Mouse (Mus musculus) inflammation-experienced regulatory T-cells, adult 6 months (primary cell): ENCODE results near the gene Abcc9. TPM values are rescaled to one million over a fixed set of nuclear protein-coding genes. Genes with fewer than 3 reads are reported as not detected.

Experiments
- ATAC-seq: one replicate; pipeline ENCODE4 v1.8.0; 2017
- polyA plus RNA-seq, 3 experiments: library from polyadenylated mRNA; unstranded; fragments of 100-300 nt; shearing (Covaris generic); gene quantifications; one replicate each; pipeline ENCODE4 v1.2.1; 2017

The Abcc9 gene
- polyA plus RNA-seq = under 1 TPM in 1 of 3 experiments, not detected in 2; 0.05 TPM

DNA sequence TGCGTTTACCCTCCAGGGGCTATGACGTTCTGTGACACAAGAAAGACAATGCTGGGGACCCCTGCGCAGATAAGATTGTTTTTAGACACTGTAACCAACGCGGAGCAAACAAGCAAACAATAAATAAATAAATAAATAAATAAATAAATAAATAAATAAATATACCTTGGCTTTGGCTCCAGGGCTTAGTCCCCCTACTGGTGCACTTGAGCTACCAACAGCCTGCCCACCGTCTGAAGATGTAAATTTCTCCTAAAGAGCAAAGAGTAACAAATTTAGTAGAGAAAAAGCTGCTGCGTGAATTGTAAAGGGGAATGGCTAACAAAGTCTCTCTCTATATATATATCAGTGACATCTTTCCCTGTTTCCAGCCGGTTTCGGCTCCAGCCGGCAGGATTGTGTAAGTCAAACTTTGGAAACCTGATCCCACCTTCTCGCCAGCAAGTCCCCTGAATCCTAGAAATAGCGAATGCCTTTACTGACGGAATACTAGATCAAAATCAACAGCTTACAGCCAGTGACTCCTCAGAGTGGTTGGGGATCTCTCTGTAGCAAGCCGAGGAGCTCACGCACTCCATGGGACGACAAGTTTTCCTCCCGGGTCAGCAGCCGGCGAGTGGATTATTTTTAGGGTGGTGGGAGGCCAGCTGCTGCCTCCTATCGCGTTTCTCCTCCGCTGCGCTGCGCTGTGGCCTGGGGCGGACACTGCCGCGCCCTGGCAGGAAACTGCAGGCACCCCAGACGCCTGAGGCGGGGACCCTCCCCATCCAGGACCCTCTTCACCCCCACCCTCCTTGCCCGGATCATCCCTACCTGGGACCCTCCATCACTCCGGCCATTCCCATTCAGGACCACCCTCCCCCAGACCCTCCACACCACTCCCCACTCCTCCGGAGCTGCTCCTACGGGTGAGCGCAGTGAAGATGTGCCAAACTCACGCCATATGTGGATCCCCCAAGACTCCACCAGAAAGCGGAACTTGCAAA lies at the start of gene Abcc9:
Abcc9 (minus strand) TSS at position 664 of the 986 bp plus-strand sequence.
- ATAC-seq = no peak

DNA sequence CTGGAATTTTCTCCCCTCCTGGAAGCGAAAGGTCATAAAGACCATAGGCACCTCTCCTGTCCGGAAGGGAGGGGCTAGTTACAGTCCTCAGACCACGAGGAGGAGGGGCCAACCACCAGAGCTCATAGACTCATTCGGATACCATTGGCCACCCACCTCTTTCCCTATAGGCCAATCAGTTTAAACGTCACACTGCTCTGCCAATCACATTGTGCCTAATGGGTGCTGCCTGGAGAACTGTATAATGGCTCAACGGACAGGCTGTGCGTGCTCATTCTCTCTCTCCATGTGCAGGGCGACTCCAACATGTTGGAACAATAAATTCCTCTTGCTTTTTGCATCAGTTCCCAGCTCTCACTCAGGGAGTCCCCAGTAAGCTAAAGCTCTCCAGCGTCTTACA lies 49.2 kb upstream of the Abcc9 start:
- no peak for ATAC-seq

DNA sequence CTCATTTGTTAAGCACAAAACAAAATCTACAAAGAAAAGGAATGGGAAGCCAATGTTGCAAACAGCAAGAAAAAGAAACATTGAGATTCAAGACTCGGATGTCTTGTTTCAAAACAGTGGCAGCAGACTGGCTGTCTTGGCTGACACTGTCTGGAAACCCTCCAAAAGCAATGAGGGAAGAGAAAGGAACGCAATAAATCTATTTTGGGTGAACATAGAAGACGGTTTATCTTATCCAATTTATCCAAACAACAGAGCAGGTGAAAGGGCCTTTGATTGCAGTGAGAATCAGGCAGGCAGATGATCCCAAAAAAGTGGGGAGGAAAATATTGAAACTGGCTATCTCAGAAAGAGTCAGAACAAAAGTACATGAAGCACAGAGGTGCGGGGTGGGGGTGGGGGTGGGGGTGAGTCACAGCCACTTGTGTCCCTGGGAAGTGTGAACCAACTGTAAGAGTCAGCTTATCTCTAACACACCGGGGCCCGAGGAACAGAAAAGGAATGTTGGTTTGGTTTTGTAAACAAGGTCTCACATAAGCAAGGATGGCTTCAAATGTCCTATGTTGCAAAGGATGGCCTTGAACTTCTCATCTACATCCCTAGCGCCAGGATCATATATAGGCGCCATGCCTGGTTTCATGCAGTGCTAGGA lies 46.1 kb upstream of the Abcc9 start:
- ATAC-seq = no peak

DNA sequence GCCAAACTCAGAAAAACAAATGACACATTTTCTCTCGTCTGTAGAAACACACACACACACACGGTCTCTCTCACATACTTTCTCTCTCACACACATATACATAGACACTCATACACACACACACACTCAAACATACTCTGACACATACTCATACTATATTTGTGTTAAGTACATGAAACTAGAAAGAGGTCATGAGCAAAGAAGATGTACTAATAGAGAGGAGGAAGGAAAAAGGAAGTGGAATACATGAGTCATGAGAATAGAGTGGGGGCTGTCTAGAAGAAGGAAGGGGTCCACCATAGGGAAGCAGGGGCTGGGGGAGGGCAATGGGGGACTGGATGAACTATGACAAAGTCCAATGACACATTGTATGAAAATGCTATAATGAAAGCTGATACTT lies 45.0 kb upstream of the Abcc9 start:
- no peak for ATAC-seq

DNA sequence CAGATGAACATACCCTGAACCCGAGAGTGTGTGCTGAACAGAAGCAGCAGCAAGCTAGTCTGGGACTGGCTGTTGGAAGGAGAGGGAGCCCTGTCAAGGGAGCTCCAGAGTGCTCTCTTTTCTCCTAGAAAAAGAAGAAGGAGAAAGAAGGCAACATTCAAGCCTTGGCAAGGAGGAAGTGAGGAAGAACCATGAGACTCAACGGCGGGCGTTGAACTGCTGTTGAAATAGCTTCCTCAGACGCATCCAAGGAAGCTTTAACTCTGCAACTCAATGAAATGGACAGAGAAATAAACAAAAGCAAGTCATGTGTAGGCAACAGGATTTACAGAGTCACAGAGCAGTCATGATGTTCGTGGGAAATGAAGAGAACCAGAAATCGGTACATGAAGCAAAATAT lies 44.6 kb upstream of the Abcc9 start:
- no peak for ATAC-seq

DNA sequence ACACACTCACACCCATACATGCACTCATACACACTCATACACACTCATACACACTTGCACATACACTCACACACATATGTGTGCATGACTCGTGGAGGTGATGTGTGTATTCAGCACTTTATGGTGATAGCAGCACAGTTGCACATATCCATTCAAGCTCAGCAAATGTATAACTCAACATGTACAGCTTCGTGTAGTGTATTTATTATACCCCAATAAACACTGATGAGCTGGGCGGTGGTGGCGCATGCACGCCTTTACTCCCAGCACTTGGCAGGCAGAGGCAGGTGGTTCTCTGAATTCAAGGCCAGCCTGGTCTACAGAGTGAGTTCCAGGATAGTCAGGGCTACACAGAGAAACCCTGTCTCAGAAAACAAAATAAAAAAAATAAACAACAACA lies 43.4 kb upstream of the Abcc9 start:
- ATAC-seq = no peak

DNA sequence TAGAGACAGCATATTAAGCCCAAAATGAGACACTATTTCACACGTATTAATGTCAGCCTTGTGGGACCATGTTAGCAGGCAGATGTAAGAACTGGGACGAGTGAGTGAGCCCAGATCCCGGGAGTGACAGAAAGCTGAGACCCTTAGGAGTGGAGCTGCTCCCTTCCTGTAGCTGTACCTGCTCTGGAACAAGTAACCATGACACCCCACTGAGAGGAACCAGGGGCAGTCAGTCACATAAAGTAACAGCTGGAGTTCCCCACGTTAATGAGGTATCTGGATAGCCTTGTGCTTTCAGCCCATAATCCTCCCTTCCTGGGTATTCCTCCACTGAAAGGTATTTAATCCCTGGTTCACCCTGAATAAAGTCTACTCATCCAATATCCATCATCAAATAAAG lies 41.1 kb upstream of the Abcc9 start:
- no peak for ATAC-seq

DNA sequence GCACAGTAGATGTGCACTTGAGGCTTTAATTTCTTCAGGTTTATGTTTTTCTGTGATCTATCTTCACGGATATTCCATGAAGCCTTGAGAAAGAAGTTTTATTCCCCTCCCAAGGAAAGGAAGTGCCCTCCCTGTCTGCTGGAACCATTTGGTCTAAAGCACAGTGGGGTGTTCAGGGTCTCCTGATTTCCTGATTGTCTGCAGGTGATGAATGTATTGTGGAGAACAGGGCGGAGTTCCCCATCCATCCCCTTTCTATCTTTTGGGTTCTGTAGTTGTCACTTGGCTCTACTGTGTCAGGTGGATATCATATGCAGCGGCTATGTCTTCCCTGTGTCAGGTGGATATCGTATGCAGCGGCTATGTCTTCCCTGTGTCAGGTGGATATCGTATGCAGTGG lies 39.6 kb upstream of the Abcc9 start:
- no peak for ATAC-seq

DNA sequence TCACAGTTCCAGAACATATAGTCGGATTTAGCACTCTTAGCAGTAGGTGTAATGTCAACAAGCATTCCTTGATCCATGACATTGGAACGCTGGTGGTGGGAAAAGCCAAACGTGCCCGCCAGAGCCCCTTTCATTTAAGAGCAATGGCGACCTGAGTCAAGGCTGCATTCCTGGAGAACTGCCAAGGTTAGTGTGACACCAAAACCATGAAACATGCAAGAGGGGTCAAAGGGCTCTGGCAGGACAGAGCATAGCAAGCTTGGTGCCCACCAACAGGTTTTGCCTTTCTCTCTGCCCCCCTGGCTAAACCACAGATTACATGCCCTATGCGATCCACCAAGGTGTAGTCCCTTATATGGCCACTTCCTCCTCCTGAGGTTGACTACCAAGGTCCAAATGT lies 36.5 kb upstream of the Abcc9 start:
- no peak for ATAC-seq

DNA sequence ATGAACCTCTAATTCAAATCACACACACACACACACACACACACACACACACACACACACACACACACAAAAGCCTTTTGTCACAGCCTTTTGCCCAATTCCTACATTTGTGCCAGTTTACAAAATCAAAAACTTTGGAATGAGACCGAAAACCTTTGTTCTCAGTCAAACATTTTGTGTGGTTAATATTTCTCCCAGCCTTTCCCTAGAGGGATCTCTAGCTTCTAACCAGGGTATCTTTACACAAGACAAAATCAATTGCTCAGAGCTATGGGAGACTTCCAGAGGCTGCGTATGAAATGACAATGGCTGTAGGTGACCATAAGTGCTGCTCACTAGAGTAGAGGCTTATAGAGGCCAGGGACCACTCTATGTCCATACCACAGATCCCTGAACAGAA lies 36.1 kb upstream of the Abcc9 start:
- no peak for ATAC-seq

DNA sequence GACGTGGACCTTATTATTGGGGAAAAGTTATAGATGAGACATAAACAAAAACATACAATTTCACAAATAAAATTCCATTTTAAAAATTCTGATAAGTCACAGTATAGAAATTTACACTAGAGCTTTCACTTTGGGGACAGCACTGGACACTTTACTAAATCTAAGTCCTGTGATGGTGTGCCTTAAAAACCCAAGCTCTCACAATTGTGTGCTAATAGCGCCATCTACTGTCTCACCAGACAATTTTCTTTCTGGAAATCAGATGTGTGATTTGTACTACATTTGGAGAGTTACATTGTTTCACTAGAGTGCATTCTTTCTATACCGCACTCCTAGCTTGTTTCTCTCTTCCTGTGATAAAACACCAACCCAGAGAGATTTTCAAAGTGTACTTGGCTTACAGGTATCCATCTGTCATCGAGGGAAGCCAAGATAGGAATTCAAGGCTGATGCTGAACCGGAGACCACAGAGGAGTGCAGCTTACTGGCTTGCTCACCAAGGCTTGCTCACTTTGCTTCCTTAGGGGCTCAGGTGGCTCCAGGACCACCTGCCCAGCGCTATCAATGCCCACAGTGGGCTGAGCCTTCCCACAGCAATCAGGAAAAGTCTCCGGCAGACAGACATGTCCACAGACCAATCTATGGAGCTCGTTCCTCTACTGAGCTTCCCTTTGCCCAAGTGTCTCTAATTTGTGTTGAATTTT lies 33.3 kb upstream of the Abcc9 start:
- peak; percentile 61 for ATAC-seq

DNA sequence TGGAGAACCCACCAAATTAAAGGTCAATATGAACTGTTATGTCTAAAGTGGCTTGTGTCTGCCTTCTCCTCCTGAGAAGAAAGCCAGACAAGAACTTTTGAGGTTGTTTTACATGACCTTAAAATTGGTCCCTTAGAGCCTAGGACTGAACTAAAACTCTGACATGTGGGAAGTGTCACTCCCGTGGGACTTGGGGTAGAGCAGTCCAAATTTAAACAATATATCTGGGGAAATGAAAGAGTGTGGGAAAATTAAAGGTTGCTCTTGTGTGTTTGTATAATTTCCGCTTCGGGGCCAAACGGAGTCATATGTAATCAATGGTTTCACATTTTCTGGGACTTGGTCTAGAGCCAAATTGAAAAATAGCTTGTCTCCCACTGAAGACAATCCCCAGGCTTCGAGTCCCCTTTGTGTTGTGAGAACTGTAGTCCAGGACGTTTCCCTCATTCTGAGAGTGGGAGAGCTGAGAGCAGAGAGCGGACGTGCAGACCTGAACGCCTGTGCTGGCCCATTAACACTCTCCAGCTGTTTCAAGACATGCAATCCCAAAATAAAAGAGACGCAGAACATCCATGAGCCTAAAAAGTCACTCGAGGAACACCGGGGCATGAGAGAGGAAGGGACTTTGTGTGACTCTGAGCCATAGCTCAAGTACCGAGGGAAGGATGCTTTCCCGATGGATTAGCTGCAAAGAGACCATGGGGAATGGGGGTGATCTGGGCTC lies 30.6 kb upstream of the Abcc9 start:
- ATAC-seq = no peak

DNA sequence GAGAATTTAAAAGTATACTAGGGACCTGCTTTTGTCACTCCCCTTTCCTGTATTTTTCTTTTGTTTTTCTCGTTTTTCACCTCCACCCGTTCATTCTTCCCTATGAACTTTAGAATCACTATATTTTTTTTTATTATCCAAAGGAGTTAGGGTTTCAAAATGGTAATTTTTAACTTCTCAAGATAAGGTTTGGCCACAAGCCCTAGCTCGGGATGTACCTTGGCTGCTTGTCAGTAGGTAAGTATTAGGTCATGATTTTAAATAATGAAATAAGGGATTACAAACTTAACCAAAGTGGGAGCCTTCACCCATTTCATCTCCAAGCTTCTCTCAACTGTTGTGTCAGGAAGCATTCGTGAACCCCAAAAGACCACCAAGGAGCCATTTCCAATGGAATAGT lies 23.9 kb upstream of the Abcc9 start:
- ATAC-seq = no peak

DNA sequence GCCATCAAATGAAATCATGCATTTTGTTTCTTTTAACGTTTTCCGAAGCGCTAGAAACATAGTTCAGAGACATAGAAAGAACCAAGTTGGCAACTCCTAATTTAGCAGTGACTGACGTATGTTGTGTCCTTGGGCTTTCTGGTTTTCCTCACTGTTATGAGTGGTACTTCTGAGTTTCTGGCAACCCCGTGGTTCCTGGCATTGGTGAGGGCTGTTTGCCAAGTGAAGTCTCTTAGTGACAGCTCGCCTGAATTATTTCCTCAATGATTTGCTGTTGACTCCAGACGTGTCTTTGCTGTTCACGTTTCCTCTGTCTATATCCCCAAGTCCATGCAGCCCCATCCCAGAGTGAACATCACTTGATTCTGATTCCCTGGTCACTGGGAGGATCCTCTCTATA lies 19.6 kb upstream of the Abcc9 start:
- ATAC-seq = no peak

DNA sequence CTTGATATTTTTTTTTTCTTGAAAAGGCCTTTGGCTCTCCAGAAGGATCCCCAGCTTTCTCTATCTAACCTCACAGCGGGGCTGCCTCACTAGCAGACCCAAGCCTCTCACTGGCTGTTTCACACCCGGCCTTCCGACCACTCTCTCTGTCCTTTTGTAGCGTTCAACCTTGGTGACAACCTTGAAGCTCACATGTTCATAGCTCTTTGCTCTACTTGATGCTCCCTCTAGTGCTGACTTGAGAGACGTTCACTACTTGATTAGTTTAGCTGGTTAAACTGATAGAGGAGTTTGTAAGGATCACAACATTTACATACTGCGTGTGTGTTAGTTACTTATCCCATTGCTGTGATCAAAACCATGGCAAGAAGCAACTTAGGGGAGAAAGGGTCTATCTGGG lies 18.5 kb upstream of the Abcc9 start:
- no peak for ATAC-seq

DNA sequence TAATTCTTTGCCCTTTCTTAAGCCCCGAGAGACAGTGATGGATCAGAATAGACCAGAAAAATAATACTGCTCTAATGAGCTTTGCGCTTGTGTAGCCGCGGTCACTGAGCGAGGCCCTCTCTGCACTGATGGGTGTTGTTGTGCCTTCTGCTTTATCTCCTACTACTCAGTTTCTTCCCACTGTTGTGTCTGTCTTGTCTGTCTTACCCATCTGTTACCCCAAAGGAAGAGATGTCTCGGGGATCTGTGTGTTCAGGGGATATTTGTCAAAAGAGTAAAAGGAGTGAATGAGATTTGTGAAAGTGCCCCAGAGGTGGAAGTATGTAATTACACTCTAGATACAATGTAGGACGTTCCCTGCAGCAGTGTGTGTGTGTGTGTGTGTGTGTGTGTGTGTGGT lies 16.1 kb upstream of the Abcc9 start:
- ATAC-seq = no peak

DNA sequence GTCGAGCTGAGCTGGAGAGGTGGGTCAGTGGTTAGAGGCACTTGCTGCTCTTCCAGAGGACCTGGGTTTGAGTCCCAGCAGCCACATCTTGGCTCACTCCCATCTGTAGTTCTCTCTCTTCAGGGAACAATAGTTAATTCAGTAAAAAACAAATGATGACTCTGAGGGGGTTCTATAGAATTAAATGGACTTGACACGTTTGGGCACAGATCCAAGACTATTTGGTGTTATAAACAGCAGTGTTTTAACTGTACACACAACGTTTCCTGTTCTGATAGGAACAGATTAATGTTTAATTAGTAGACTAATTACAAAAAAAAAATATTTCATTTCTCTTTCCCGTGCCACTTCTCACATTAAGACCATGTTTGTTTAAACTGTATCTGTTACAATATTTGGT lies 15.1 kb upstream of the Abcc9 start:
- ATAC-seq = no peak

DNA sequence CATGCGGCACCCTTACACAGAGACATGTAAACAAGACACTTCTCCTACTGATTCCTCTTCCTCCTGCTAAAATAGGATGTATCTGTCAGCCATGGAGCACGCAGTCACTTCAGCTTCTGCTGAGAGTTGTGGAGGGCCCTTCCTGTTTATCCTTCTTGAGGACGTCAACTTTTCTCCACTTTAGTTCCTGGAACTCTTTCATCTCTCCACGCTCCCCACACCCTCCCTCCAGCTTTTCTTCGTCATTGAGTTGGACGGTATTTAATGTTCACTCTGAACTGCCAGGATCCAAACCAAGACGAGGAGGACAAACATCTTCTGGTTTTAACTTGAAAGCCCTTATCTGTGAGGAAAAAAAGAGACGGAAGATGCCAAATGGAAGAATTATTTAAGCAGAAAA lies 12.9 kb upstream of the Abcc9 start:
- ATAC-seq = no peak

DNA sequence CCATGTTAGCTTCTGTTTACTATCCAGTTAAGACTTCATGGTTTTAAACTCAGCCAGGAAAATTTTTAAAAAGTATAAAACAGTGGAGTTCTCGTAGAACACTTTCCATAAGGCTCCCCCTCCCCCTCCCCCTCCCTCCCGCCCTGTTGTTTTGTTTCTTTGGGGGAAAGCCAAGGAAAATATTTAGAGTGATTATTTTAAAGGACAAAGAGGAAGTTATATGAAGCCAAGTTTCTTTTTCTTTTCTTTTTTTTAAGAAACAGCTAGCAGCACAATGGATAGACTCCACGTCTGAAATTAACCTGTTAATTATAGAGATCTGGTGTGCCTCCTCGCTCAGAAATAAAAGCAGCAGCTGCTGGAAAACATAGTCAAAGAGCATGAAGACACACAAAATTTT lies 9.0 kb upstream of the Abcc9 start:
- no peak for ATAC-seq

DNA sequence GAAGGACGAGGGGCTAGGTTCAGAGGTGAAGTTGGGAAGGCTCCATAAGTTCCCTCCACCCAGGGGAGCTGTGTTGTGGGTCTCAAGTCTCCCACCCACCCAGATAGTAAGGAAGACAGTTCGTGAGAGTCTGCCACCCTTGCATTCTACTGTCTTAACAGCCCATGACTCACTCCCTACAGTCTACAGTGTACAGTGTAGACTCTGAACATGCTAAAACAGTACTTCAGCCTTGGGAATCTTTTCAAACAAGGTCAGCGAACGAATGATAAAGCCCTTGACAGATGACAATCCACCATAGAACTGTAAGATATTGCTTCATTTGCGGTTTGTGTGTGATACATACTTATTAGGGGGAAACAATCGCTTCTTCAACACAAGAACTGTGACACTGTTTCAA lies 8.6 kb upstream of the Abcc9 start:
- no peak for ATAC-seq

DNA sequence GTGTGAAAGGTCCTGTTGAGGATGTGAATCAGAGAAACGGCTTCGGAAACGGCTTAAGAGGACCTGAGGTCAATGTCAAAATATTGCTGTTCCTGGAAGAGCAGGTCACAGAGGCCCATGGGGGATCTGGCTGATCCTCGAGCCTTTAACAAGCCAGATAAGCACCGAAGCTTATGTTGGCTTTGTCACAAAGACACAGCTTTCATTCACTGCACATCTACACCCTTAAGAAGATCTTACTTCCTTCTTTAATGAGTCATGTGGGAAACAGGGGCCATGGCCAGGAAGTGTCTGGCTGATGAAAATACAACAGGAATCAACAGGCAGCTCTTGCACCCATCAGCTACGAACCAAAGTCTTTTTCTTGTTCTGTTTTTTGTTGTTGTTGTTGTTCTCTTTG lies 6.3 kb upstream of the Abcc9 start:
- ATAC-seq = no peak

DNA sequence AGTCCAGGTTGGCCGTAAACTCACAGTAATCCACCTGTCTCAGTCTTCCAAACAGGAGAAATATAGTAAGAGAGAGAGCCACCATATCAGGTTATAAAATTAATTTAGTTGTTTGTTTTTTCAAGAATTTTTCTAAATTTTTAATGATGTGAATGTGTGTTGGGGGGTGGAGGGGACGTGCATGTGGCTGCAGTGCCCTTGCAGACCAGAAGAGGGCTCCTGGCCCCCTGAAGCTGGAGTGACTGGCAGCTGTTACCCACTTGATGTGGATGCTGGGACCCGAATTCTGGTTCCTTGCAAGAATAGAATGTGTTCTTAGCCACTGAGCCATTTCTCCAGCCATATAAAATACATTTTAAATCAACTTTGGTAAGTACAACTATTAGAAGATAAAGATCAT lies 4.6 kb upstream of the Abcc9 start:
- ATAC-seq = no peak

DNA sequence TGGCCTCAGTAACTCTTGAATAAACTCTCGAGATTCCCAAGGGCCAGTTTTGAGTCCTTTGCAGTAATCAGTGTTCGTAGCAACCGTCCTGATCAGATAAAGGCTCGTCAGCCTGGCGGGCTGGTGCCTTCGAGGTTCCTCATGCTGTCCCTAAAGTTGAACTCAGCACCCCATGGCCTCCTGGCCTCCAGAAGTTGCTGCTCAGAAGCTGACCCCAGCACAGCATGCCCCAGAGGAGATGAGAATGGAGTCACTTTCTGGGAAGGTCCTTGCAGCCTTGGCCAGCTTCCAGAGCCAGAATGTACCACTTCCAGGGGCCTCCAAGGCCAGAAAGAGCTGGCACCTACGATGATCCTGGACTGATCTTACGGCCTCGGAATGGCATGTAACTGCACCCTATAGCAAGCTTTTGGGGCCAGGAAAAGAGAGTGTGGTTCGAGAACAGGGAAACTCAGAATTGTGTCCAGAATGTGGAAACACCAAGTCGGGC lies 1.4 kb upstream of the Abcc9 start:
- ATAC-seq = no peak
